Mouse (Mus musculus): Measurements from ENCODE around the gene Esm1.
"Not testable (repeated sequence)": the region's sequence is repeated elsewhere in the genome, so short reads cannot be mapped to it uniquely, and the experiment has no call there.

Esm1 gene

GRCm38 (mm10) chr13:113227666-113228463, 18.4 kb downstream of the Esm1 start:
- no peak for DNase-seq (ENCODE audit: low spot score)

GRCm38 (mm10) chr13:113242129-113242528, 32.7 kb downstream of the Esm1 start:
- no peak for DNase-seq (ENCODE audit: low spot score)

GRCm38 (mm10) chr13:113245025-113245424, 35.6 kb downstream of the Esm1 start:
- no peak for DNase-seq (ENCODE audit: low spot score)

GRCm38 (mm10) chr13:113252580-113252979, 43.1 kb downstream of the Esm1 start:
- not testable (repeated sequence) for DNase-seq (ENCODE audit: low spot score)

GRCm38 (mm10) chr13:113256766-113257165, 47.3 kb downstream of the Esm1 start:
- DNase-seq (ENCODE audit: low spot score) = no peak

- DNase-seq (ENCODE audit: low spot score) = no peak
Measured at GRCm38 (mm10) chr13:113257190-113257589, 47.7 kb downstream of the Esm1 start.

GRCm38 (mm10) chr13:113259237-113259636, 49.8 kb downstream of the Esm1 start:
- DNase-seq (ENCODE audit: low spot score) = no peak

GRCm38 (mm10) chr13:113262822-113263221, 53.4 kb downstream of the Esm1 start:
- DNase-seq (ENCODE audit: low spot score) = no peak

- no peak for DNase-seq (ENCODE audit: low spot score)
Measured at GRCm38 (mm10) chr13:113265257-113265656, 55.8 kb downstream of the Esm1 start.

GRCm38 (mm10) chr13:113266495-113266951, 57.1 kb downstream of the Esm1 start:
- DNase-seq (ENCODE audit: low spot score) = peak; percentile 84

- no peak for DNase-seq (ENCODE audit: low spot score)
Measured at GRCm38 (mm10) chr13:113267204-113267603, 57.7 kb downstream of the Esm1 start.

All from MN1 (cell line).